Mouse (Mus musculus) kidney, postnatal 4 days (tissue): ENCODE results near the gene Pnkp.

Experiments
- DNase-seq, 2 experiments: peaks; one replicate each; pipeline ENCODE4 v3.0.0; 2021; ENCODE audit warnings: mixed read lengths in 2 of 2

Pnkp gene

DNA sequence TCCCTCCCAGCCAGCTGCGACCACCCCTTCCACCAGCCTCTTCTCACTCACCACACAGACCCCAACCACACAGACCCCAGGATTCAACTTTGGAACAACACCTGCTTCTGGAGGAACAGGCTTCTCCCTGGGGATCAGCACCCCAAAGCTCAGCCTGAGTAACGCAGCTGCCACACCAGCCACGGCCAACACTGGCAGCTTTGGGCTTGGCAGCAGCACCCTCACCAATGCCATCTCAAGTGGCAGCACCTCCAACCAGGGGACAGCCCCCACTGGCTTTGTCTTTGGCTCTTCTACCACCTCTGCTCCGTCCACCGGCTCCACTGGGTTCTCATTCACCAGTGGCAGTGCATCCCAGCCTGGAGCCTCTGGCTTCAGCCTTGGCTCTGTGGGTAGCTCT lies 28.2 kb upstream of the Pnkp start:
- no peak for DNase-seq

GRCm38 (mm10) chr7:44832763-44833162 lies 24.2 kb upstream of the Pnkp start:
- DNase-seq: no peak

DNA sequence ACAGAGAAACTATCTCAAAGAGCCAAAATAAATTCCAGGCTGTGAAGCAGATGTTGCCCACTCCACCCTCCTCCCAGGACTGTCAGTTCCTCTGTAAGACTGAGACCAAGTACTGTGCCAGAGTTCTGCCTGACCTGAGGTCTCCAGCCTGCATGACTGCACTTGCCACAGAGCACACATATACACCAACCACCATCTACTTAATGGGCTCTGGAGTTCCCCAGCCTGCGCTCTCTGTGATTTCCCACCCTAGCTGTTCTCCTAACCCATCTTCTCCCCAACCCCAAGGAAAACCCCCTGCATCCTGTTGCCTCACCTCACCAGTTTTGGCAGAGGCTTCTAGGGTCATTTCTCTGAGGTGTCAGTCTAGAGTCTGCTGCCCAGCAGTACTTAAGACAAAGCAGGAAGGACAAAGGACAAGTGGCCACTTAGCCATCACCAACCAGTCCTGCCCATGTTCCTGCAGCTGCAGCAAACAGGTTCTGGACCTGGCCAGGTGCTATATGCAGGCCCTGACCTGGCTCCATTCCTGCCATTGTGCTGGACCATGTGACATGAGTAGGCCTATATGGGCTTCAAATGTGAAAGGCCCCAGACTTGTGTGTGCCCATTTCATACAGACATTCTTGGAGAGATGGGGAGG lies 21.4 kb upstream of the Pnkp start:
- no peak for DNase-seq

GRCm38 (mm10) chr7:44836016-44836404 lies 20.9 kb upstream of the Pnkp start:
- DNase-seq: peak; percentile 39 to 55

DNA sequence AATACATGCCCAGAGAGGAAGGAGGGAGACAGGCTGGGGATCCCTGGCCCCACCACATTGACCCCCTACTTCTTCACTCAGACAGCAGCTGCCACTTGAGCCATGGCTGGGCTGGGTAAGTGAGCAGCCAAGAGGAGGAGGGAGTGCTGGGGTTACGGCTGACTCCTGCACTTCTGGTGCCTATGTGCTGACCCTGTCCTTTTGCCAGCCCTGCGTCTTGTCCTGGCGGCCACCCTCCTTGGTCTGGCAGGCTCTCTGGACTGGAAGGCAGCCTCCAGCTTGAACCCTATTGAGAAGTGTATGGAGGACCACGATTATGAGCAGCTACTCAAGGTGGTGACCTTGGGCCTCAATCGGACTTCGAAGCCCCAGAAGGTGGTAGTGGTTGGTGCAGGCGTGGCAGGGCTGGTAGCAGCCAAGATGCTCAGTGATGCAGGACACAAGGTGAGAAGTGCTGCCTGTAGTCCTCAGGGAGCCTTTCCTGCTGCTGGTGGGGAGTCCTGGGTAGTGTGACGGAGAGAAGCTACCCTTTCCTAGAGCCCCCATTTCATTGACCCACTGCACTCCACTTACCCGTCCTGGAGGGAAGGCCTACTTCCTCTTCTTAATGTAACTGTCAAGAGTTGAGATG lies 20.4 kb upstream of the Pnkp start:
- no peak for DNase-seq

DNA sequence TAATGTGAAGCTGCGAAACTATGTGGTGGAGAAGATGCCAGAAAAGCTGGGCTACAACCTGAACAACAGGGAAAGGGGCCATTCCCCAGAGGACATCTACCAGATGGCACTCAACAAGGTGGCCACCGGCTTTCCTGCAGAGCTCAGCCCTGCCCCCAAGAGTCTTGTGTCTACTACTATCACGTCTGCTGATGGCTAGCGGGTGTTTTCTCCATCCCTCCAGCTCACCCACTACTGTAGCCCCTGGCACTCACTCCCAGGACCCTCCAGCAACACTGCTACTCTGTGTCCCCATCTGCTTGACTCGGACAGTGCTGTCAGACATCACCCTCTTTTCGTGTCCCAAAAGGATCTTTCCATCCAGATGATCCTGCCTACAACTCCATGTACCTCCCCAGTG lies 18.9 kb upstream of the Pnkp start:
- DNase-seq: no peak

DNA sequence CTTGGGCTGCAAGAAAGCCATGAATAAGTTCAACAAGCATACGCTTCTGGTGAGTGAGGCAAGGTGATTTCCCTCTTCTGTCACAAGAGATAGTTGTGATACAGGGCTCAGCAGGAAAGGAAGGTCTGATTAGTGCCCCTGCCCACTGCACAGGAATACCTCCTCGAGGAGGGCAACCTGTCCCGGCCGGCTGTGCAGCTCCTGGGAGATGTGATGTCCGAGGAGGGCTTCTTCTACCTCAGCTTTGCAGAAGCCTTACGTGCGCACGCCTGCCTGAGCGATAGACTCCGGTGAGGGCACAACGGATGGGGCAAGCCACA lies 17.8 kb upstream of the Pnkp start:
- DNase-seq: no peak

- peak; percentile 63 to 76 for DNase-seq
Observed at GRCm38 (mm10) chr7:44839491-44840191, 17.3 kb upstream of the Pnkp start.

GRCm38 (mm10) chr7:44840426-44840825 lies 16.5 kb upstream of the Pnkp start:
- no peak for DNase-seq

DNA sequence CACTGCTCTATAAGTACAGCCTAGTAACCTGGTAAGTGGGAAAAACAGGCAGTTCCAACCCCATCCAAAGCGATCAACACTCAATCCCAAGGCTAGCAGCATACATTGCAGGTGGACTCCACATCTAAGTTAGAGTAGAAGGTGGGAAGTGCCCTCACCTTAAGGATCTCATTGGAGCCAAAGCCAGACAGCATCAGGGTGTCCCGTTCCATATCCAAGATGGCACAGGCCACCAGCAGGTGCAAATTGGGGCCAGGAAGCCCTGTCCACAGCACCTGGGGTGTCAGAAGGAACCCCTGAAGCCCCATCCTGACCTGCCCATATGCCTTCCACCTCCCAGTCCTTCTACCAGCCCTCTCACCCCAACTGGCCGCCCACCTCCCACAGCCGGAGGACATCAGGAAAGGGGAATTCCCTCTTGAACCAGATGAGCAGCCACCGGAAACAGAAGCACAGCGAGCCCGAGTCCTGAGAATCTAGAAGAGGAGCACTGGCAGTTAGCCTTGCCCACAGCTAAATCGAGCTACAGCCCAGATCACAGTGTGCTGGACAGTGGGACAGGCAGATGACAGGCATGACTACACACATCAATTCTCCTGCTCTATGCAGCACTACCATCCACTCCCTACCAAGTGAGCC lies 15.0 kb upstream of the Pnkp start:
- DNase-seq: no peak

DNA sequence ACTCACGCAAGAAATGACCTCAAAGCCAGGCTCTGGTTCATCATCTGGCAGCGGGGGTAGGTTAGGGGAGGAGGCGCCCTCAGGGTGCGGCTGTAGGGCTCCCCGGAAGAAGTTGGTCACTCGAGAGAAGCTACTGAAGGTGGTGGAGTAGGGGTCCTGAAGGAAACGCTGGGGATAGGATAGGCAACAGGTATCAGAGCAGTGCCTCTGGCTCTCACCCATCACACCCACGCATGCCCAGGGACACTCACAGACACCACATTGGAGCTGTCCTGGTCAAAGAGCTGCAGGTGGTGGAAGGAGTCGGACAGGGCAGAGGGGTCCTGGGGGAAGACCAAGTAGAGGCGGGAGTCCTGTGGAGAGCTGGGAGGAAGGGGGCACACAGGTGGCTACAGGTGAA lies 11.9 kb upstream of the Pnkp start:
- DNase-seq: no peak

DNA sequence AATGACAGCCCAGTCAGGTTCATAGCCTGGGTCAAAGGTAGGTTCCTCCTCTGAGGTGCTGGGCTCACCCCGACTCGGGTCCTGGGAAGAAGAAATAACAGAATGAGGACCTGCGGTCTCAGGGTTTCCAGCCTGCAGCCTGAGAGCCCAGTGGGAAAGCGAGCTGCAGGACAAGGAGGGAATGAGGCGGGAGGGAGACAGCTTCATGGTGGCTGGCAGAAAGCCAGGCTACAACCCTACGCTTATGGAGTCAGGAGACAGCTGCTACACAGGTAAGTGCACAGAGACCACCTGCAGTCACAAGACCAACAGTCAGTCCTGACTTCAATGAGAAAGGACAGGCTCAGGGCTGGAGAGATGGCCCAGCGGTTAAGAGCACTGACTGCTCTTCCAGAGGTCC lies 10.1 kb upstream of the Pnkp start:
- no peak for DNase-seq

GRCm38 (mm10) chr7:44847772-44848171 lies 9.2 kb upstream of the Pnkp start:
- no peak for DNase-seq

GRCm38 (mm10) chr7:44848561-44849415 lies 8.2 kb upstream of the Pnkp start, which contains the start of the genes Akt1s1 and Tbc1d17:
Gene Akt1s1, plus strand, starts transcription at chr7:44848991.
Gene Tbc1d17, minus strand, starts transcription at chr7:44849079.
- peak; percentile 97 to 98 for DNase-seq

DNA sequence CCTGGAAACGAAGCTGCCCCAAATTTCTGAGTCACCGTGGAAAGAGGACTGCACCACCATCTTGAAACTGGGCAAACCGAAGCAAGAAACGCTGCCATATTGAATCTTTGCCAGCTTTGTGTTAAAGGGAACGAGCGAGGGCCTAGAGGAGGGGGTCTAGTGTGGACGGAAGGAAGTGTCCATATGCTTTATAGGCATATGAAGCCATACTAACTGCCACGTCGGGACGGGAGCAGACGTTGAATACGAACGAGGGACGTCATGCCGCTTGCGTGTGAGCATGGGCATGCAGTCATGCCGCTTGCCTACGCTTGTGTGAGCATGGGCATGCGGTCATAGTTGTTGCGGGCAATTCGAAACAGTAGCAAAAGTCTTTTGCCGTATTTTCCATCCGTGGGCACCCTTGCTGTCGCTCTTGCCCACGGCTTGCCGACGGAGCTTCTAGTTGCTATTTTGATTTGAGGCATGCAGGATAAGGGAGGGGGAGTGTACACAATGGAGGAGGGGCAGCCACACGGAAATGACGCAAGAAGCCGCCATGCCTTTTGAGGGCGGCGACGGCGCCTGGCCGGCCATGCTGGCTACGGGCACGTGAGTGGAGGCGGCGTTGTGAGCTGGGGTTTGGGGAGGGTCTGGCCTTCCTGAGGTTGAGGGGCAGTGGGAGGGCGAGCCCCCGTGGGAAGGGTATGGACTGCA lies 7.4 kb upstream of the Pnkp start:
- peak; percentile 91 to 95 for DNase-seq

DNA sequence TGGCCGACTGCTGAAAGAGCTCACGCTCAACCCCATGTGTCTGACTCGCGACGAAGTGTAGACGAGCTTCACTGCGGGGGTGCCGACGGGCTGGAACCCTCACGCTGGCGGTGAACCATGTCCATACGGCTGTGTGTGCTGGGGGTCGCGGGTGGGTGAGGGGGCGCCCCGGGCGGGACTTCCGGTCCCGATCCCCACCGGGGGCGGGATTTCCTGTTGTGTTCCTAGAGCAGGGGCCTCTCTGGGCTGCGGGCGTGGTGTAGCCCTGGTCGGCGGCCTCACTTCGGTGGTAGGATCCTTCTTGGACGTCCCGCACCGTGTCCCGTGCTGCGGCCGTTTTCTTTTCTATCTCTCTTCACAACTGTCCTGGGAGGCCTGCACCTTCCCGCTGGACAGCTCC lies 6.8 kb upstream of the Pnkp start:
- DNase-seq: peak; percentile 87 to 92

DNA sequence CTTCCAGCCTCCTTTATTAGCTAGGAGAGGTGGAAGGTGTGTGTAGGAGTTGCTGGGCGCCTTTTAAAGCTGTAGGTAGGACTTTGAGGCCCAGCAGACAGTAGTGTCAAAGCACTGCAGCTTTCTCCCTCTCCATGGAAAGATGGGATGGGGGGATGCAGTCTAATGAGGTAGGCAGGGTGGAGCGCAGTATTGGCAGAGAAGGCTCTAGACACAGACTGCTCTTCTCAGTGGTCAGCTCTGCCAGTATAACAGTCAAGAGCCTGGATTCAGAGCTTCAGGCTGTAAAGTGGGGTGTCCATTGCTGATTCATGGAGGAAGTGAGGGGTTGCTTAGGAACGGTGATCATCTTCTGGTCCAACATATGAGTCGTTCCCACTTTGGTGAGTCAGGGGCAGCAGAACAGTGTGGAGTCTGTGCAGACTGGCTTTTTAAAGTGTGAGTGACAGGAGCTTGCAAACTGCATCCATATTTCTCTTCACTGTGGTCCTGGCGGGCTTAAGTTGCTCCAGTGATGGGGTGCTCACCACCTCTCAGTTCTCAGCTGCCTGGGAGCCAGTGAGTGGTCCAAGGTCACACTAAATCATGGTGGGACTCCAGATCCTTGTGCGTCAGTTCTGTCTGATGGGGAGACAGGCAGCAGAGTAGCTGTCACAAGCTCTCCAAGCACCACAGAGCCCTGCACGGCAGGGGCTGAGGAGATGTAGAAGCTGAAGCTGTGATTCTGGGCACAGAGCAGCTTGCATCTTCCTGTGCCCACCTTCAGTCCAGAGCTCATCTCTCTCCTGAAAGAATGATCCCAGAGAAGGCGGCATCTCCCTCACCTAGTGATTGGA lies 5.9 kb upstream of the Pnkp start:
- DNase-seq: no peak

GRCm38 (mm10) chr7:44851625-44852234 lies 5.2 kb upstream of the Pnkp start:
- no peak for DNase-seq

DNA sequence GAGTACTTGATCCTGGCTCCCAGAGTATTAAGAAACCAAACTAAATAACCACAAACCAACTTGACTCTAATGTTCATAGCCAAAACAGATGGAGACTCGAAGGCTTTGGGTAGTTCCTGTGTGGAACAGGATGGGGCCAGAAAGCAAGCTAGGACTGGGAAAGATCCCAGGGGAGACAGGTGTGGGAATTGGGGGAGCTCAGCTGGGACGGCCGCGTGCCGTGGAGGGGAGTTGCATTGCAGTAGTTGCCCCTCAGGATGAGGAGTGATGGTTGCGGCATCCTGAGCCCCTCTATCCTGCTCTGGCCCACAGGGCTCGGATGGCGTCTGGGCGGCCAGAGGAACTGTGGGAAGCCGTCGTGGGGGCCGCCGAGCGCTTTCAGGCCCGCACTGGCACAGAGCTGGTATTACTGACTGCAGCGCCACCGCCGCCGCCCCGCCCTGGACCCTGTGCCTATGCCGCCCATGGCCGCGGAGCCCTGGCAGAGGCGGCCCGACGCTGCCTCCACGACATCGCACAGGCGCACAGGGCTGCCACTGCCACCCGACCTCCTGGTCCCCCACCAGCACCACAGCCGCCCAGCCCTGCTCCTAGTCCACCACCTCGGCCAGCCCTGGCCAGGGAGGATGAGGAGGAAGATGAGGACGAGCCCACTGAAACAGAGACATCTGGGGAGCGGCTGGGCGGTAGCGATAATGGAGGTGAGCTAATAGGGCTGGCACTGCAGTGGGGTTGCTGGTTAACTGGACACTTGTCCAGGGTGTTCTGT lies 4.5 kb upstream of the Pnkp start:
- DNase-seq: no peak

DNA sequence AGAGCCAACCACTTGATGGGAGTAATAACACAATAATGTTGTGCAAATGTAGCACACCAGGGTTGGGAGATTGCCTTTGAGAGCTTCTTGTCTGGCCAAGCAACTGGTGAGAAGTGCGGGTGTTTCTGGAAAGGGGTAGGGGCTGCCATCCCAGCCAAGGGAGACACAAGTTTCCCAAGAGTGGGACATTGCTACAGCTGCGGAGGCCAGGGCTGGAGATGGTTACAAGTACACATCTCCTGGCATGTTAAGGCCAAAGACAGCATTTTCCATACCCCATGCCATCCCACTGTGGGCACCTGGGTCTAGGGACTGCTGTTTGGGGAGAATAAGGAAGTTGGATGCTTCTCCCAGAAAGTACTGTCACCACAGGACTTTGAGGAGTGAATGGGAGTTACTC lies 3.9 kb upstream of the Pnkp start:
- no peak for DNase-seq
